Mouse (Mus musculus) embryonic facial prominence, embryonic 15.5 days (tissue): Measurements from ENCODE around the gene Ubxn2a. TPM values are rescaled to one million over a fixed set of nuclear protein-coding genes. Genes with fewer than 3 reads are reported as not detected.
"Not testable (repeated sequence)": the region's sequence is repeated elsewhere in the genome, so short reads cannot be mapped to it uniquely, and the experiment has no call there.

Source experiments
- ATAC-seq: fragments of 200-750 bp; cut with Nextera tagmentation; 2 replicates; pipeline ENCODE4 v1.8.0; 2017; ENCODE audit warnings: low read depth, moderate TSS enrichment; ENCODE audit not compliant: insufficient number of reproducible peaks, low FRiP score, low TSS enrichment
- H3K27ac ChIP-seq: fragments of 300-500 bp; sonication (generic); replicated peaks from 2 replicates; pipeline ENCODE4 v1.5.1; 2015; ENCODE audit warnings: mild to moderate bottlenecking, inconsistent platforms
- H3K27me3 ChIP-seq: fragments of 300-500 bp; sonication (generic); 2 replicates; pipeline ENCODE4 v1.6.1; 2015; ENCODE audit warnings: inconsistent platforms
- H3K36me3 ChIP-seq: fragments of 300-500 bp; sonication (generic); 2 replicates; pipeline ENCODE4 v1.6.1; 2015; ENCODE audit warnings: mild to moderate bottlenecking, inconsistent platforms
- H3K4me1 ChIP-seq: fragments of 300-500 bp; sonication (generic); 2 replicates; pipeline ENCODE4 v1.6.1; 2015; ENCODE audit warnings: inconsistent platforms
- H3K4me2 ChIP-seq: fragments of 300-500 bp; sonication (generic); replicated peaks from 2 replicates; pipeline ENCODE4 v1.6.1; 2015; ENCODE audit warnings: mild to moderate bottlenecking, inconsistent platforms
- H3K4me3 ChIP-seq: fragments of 300-500 bp; sonication (generic); replicated peaks from 2 replicates; pipeline ENCODE4 v1.5.1; 2015; ENCODE audit warnings: mild to moderate bottlenecking, inconsistent platforms
- H3K9ac ChIP-seq: fragments of 300-500 bp; sonication (generic); 2 replicates; pipeline ENCODE4 v1.6.1; 2015; ENCODE audit warnings: inconsistent platforms
- H3K9me3 ChIP-seq: fragments of 300-500 bp; sonication (generic); replicated peaks from 2 replicates; pipeline ENCODE4 v1.6.1; 2016; ENCODE audit warnings: inconsistent platforms
- WGBS: fragments of 180-500 bp; shearing (Covaris S2); methylation state at CpG from one replicate; pipeline ENCODE4 v1.1.7; 2015; 5-methylcytosine and 5-hydroxymethylcytosine counted together
- polyA plus RNA-seq: library from polyadenylated mRNA; unstranded; fragments of >200 nt; fragmentation: Nextera tagmentation; extraction: Ambion mirVana; gene quantifications from 2 replicates; pipeline ENCODE4 v1.2.1, GENCODE M21; 2015

The Ubxn2a gene
- polyA plus RNA-seq, 1 experiment from 2014 or later: 28.0 TPM

GRCm38 (mm10) chr12:4910496-4910895 lies 3.0 kb upstream of the Ubxn2a start:
- not testable (repeated sequence) for H3K36me3 ChIP-seq, H3K4me3 ChIP-seq, H3K27ac ChIP-seq, H3K9me3 ChIP-seq, H3K4me2 ChIP-seq, H3K27me3 ChIP-seq, H3K9ac ChIP-seq, H3K4me1 ChIP-seq, ATAC-seq
- 83% methylated on average over 1 of the region's 1 CpGs for WGBS

DNA sequence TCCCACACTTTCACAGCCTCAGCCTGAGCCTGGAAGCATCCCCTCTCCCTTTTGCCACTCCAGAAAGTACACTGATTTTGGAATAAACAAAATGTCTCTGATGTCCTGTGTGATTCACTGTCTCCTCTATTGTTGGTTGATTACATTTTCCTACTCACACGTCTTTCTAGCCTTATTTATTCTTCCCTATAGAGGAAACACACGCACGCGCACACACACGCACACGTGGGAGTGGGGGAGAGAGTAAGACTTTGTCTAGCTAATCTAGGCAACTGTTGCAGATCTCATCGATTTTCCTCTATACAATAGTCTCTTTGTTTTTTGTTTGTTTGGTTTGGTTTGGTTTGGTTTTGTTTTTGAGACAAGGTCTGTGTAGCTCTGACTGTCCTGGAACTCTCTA lies 886 bp upstream of the Ubxn2a start:
- Histone ChIP-seq H3K4me3 (no peak overlapping the region), H3K36me3 (no peaks in the 10 kb centered on the region)

DNA sequence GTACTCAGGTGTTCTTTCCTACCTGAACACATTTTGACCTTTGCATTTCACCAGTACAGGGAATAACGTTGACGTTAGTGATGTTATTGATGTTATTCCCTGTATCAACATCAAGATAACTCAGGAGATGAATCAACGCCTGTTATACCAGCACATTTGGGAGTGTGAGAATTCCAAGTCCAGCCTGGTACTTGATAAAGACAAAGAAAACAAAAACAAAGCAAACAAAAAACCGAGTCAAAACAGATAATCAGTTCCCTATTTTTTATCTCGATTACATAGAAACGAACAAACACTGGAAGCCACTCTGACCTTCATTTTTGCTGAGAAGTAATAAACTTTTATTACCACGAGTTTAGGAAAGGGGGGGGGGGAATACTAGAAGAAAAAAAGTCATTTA lies 1.0 kb downstream of the Ubxn2a start:
- Histone ChIP-seq H3K36me3 (no peaks in the 10 kb centered on the region), H3K4me1 (no peaks in the 10 kb centered on the region), H3K27ac (no peak overlapping the region; the same call in 1 of the 2 replicates), H3K9me3 (no peaks in the 10 kb centered on the region), H3K27me3 (no peaks in the 10 kb centered on the region), H3K9ac (peak overlapping the region; percentile 59; the same call in 1 of the 2 replicates), H3K4me3 (peak overlapping the region; percentile 70), H3K4me2 (peak overlapping the region; percentile 73)
- 52% methylated on average over 7 of the region's 7 CpGs for WGBS
- no peak for ATAC-seq

More for the DNA sequence above, 886 bp upstream of the Ubxn2a start:
- Histone ChIP-seq H3K27ac (no peak overlapping the region), H3K9ac (no peak overlapping the region), H3K4me2 (no peak overlapping the region), H3K27me3 (no peaks in the 10 kb centered on the region), H3K9me3 (no peaks in the 10 kb centered on the region), H3K4me1 (no peaks in the 10 kb centered on the region)
- no peak for ATAC-seq
- 87% methylated on average over 7 of the region's 7 CpGs for WGBS

- WGBS: 78% methylated on average over 7 of the region's 7 CpGs
- ATAC-seq: no peak
- Histone ChIP-seq H3K36me3 (no peaks in the 10 kb centered on the region), H3K27me3 (no peaks in the 10 kb centered on the region), H3K4me1 (no peaks in the 10 kb centered on the region), H3K9ac (no peak overlapping the region), H3K4me3 (no peak overlapping the region), H3K4me2 (no peak overlapping the region), H3K9me3 (no peaks in the 10 kb centered on the region), H3K27ac (no peak overlapping the region)
Observed at GRCm38 (mm10) chr12:4905946-4906345, 1.6 kb downstream of the Ubxn2a start.

GRCm38 (mm10) chr12:4898024-4898423 lies 9.5 kb downstream of the Ubxn2a start:
- no peaks in the 10 kb centered on the region for H3K4me1 ChIP-seq
- no peak for ATAC-seq
- H3K27ac ChIP-seq: no peak overlapping the region
- H3K9me3 ChIP-seq: no peaks in the 10 kb centered on the region
- H3K9ac ChIP-seq: no peak overlapping the region
- no peak overlapping the region for H3K4me2 ChIP-seq
- 89% methylated on average over 5 of the region's 5 CpGs for WGBS
- no peaks in the 10 kb centered on the region; the same call in 1 of the 2 replicates for H3K36me3 ChIP-seq
- no peaks in the 10 kb centered on the region for H3K27me3 ChIP-seq
- H3K4me3 ChIP-seq: no peak overlapping the region

GRCm38 (mm10) chr12:4889891-4890290 lies 17.6 kb downstream of the Ubxn2a start:
- Histone ChIP-seq H3K27me3 (no peaks in the 10 kb centered on the region), H3K4me1 (no peaks in the 10 kb centered on the region), H3K9me3 (no peaks in the 10 kb centered on the region), H3K36me3 (peaks cover 14% of the 10 kb centered on the region; the same call in 1 of the 2 replicates), H3K27ac (no peak overlapping the region), H3K4me3 (no peak overlapping the region), H3K9ac (no peak overlapping the region), H3K4me2 (no peak overlapping the region)
- ATAC-seq: no peak
- WGBS: 84% methylated on average over 1 of the region's 1 CpGs

DNA sequence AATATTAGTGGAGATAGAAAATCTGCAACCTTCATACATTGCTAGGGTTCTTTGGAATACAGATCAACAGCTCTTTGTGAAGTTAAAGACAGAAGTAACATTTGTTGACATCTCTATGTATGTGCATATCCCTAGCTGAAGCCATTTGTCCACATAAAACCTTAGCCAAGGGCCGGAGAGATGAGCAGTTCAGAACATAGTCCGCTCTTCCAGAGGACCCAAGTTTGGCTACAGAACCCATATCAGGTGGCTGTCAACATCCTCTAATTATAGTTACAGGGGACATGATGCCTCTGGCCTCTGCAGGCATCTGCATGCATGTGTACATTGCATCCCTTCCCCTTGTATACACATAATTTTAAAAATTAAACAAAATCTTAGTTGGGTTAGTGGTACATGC lies 18.3 kb downstream of the Ubxn2a start:
- no peak overlapping the region for H3K9ac ChIP-seq
- WGBS: 83% methylated on average over 2 of the region's 2 CpGs
- H3K4me2 ChIP-seq: no peak overlapping the region
- no peaks in the 10 kb centered on the region for H3K9me3 ChIP-seq
- H3K27ac ChIP-seq: no peak overlapping the region
- no peak for ATAC-seq
- H3K4me3 ChIP-seq: no peak overlapping the region
- peaks cover 18% of the 10 kb centered on the region; the same call in 1 of the 2 replicates for H3K36me3 ChIP-seq
- no peaks in the 10 kb centered on the region for H3K27me3 ChIP-seq
- H3K4me1 ChIP-seq: no peaks in the 10 kb centered on the region

- Histone ChIP-seq H3K4me1 (no peaks in the 10 kb centered on the region), H3K9ac (no peak overlapping the region), H3K4me3 (no peak overlapping the region), H3K27me3 (no peaks in the 10 kb centered on the region), H3K4me2 (no peak overlapping the region), H3K36me3 (peaks cover 19% of the 10 kb centered on the region; the same call in 1 of the 2 replicates), H3K27ac (no peak overlapping the region), H3K9me3 (no peaks in the 10 kb centered on the region)
- ATAC-seq: no peak
Observed at GRCm38 (mm10) chr12:4888739-4889138, 18.8 kb downstream of the Ubxn2a start.

DNA sequence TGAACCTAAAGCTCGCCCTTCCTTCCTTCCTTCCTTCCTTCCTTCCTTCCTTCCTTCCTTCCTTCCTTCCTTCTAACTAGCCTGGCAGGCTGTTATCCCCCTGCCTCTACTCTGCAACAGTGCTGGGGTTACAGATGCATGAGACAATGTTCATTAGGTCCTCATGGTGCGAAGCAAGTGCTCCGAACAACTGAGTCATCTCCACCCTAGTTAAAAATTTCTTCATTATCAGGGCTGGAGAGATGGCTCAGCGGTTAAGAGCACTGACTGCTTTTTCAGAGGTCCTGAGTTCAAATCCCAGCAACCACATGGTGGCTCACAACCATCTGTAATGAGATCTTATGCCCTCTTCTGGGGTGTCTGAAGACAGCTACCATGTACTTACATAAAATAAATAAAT lies 20.9 kb downstream of the Ubxn2a start:
- not testable (repeated sequence) for ATAC-seq, H3K4me2 ChIP-seq, H3K27me3 ChIP-seq

GRCm38 (mm10) chr12:4885062-4885461 lies 22.4 kb downstream of the Ubxn2a start:
- no peak overlapping the region for H3K4me3 ChIP-seq
- peaks cover 16% of the 10 kb centered on the region; the same call in 1 of the 2 replicates for H3K36me3 ChIP-seq
- no peaks in the 10 kb centered on the region for H3K9me3 ChIP-seq
- H3K27ac ChIP-seq: no peak overlapping the region
- no peak overlapping the region for H3K4me2 ChIP-seq
- no peaks in the 10 kb centered on the region for H3K27me3 ChIP-seq
- WGBS: 67% methylated on average over 1 of the region's 1 CpGs
- no peak for ATAC-seq
- no peak overlapping the region for H3K9ac ChIP-seq
- H3K4me1 ChIP-seq: no peaks in the 10 kb centered on the region

More for the DNA sequence above, 20.9 kb downstream of the Ubxn2a start:
- not testable (repeated sequence) for H3K27ac ChIP-seq, H3K9me3 ChIP-seq, H3K9ac ChIP-seq, H3K4me3 ChIP-seq, H3K4me1 ChIP-seq
- H3K36me3 ChIP-seq: peaks cover 20% of the 10 kb centered on the region; the same call in 1 of the 2 replicates
- WGBS: 97% methylated on average over 4 of the region's 4 CpGs

DNA sequence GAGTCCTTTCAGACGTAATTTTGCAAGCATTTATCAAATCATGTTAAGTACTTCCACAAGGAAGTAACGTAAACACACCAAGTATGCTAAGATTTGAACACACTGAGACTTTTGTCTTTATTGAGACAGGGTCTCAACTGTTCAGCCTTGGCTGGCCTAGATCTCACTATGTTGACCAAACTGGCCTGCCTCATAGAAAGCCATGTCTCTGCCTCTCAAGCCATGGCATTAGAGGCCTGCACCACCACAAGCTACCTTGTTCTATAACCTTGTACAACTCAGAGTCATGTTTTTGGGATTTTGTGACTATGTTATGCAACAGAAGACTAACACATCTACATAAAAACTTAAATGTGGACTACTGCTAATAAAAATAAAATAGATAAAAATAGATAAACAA lies 25.4 kb downstream of the Ubxn2a start:
- WGBS: 77% methylated on average over 2 of the region's 2 CpGs
- H3K27me3 ChIP-seq: no peaks in the 10 kb centered on the region

DNA sequence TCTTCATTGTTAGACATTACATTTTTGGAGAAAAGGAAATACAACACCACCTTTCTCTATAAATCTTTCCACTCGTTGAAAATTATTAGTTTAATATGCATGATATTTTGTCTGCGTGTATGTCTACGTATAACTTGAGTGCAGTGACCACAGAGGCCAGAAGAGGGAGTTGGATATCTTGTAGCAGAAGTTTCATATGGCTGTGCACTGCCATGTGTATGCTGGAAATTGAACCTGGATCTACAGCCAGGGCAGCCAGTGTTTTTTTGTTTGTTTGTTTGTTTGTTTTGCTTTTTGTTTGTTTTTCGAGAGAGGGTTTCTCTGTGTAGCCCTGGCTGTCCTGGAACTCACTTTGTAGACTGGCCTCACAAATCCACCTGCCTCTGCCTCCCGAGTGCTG lies 28.5 kb downstream of the Ubxn2a start:
- Histone ChIP-seq H3K4me1 (peaks cover 6% of the 10 kb centered on the region), H3K27ac (no peak overlapping the region), H3K4me3 (no peak overlapping the region), H3K9me3 (no peaks in the 10 kb centered on the region), H3K36me3 (peaks cover 18% of the 10 kb centered on the region), H3K27me3 (no peaks in the 10 kb centered on the region), H3K4me2 (no peak overlapping the region), H3K9ac (no peak overlapping the region)
- 92% methylated on average over 5 of the region's 5 CpGs for WGBS
- ATAC-seq: no peak

More for the DNA sequence above, 25.4 kb downstream of the Ubxn2a start:
- Histone ChIP-seq H3K4me3 (no peak overlapping the region), H3K4me2 (no peak overlapping the region), H3K27ac (no peak overlapping the region), H3K9ac (no peak overlapping the region), H3K4me1 (no peaks in the 10 kb centered on the region), H3K9me3 (no peaks in the 10 kb centered on the region), H3K36me3 (peaks cover 27% of the 10 kb centered on the region)
- no peak for ATAC-seq
